Mouse (Mus musculus) brown adipose tissue, adult 24 weeks (tissue): ENCODE data around the gene Csf2rb2. TPM values are rescaled to one million over a fixed set of nuclear protein-coding genes. Genes with fewer than 3 reads are reported as not detected.
"Not testable (repeated sequence)": the region's sequence is repeated elsewhere in the genome, so short reads cannot be mapped to it uniquely, and the experiment has no call there.

ENCODE experiments used
- H3K27ac ChIP-seq: fragments of 200-500 bp; replicated peaks from 2 replicates; pipeline ENCODE4 v1.5.1; 2012; ENCODE audit warnings: low read depth, mild to moderate bottlenecking, low read length
- H3K4me1 ChIP-seq: fragments of 200-500 bp; 2 replicates; pipeline ENCODE4 v1.6.1; 2012; ENCODE audit warnings: low read length, mixed read lengths; ENCODE audit not compliant: control insufficient read depth, insufficient read depth, insufficient read length
- H3K4me3 ChIP-seq: fragments of 200-500 bp; 2 replicates; pipeline ENCODE4 v1.5.1; 2012; ENCODE audit warnings: low read depth, mild to moderate bottlenecking, low read length, moderate library complexity; ENCODE audit not compliant: insufficient read depth
- polyA plus RNA-seq: library from polyadenylated mRNA; stranded (reverse); fragments of >200 nt; gene quantifications from 2 replicates; pipeline ENCODE4 v1.2.4, GENCODE M21; 2012; ENCODE audit not compliant: missing spikeins, insufficient read depth, insufficient read length

Csf2rb2 gene
- polyA plus RNA-seq, 1 experiment: 0.67 TPM

- no peak overlapping the region for H3K4me3 ChIP-seq
- H3K4me1 ChIP-seq: peaks cover 6% of the 10 kb centered on the region
- H3K27ac ChIP-seq: no peak overlapping the region
These were observed 7.0 kb downstream of the Csf2rb2 start for GRCm38 (mm10) chr15:78298558-78298957.

DNA sequence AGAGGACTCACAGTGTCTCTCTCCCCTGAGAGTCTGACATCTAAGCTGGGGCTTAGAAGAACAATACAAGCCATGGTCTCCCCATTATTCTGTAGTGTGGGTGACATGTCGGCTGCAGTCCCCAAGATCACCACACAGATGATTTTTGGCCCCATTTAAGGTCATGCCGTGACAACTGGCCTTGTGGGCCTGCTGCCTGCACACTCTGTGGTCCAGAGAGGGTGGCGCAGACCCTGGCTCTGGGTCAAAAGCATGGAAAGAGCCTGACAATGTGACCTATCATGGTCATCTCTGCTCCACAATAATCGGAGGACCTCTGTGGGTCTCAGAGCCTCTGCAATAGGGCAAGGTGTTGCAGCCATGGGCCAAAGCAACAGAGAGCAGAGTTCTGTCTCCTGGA, 11.8 kb downstream of the Csf2rb2 start:
- Histone ChIP-seq H3K4me3 (no peak overlapping the region), H3K27ac (peak overlapping the region; percentile 41), H3K4me1 (peaks cover 11% of the 10 kb centered on the region)

DNA sequence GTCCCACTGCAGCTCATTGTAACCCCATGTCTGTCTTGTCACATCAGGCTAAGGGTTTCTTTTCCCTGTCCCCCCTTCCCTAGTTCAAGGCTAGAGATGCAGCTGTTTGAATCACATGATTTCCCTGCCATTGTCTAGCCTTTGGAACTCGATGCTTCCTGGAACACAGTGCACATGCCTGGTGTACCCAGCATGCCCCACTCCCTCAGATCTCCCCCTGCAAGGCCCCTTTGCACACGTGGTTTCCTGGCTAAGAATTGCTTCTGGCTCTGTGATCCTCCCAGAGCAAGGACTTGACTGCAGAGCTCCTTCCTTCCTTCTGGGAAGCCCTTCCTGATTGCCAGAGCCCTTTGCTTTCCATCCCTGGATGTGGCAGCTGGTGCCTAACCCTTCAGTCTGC, 12.3 kb downstream of the Csf2rb2 start:
- H3K27ac ChIP-seq: peak overlapping the region; percentile 57
- not testable (repeated sequence) for H3K4me3 ChIP-seq

DNA sequence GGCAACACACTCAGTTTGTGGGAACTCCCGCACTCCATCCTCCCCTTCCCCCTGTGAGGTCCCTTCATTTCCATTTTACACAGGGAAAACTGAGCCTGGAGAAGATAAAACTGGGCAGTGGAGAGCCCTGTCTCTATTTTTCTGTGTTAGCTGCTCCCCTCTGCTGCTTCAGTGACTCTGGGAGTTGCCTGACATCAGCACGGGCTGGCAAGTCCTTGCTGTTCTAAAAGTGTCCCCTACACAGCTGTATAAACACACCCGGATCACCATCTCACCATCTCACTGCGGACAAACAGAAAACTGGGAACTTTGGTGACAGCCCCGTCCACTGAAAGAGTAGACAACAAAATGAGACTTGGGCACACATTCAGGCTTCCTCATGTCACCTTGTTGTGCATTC, 15.7 kb downstream of the Csf2rb2 start:
- not testable (repeated sequence) for H3K27ac ChIP-seq, H3K4me3 ChIP-seq
- peaks cover 11% of the 10 kb centered on the region for H3K4me1 ChIP-seq

More for the DNA sequence above, 12.3 kb downstream of the Csf2rb2 start:
- H3K4me1 ChIP-seq: peaks cover 11% of the 10 kb centered on the region

DNA sequence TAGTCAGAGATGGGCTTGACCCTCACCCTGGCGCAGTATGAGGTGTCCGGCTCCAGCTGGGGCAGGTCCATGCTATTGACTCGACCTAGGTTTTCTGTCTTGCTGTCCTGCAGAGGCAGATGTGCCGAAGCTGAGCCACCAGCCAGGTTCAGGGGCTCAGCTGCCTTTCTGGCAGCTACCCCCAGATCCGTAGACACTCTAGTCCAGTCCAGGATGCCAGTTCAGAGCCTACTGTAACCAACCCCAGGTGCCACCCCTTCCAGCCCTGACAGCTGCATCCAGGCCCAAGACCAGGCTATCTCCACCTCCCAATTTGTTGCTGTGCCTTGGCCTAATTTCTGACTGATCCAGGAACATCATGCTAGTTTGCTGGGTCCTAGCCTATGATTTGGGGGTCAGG, 17.6 kb downstream of the Csf2rb2 start:
- no peak overlapping the region for H3K4me3 ChIP-seq
- H3K27ac ChIP-seq: no peak overlapping the region
- H3K4me1 ChIP-seq: peaks cover 5% of the 10 kb centered on the region; the same call in 1 of the 2 replicates

DNA sequence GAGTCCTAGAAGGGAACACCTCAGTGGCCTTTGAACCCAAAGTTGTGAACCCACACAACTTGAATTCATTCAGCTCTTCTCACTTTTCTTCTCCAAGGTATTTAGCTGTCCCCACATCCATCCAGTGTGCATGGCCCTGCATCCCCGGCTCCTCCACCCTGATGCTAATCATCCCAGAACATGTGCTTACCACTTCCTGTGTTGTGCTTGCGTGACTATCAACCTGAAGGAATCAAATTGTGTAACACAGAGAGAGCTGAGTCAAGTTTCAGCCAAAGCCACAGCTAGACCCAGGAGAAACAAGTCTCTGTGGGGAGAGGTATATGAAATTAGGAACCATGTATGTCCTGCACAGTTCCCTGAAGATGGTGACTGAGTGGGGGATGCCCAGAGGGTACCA, 27.2 kb downstream of the Csf2rb2 start:
- Histone ChIP-seq H3K4me3 (no peak overlapping the region), H3K27ac (no peak overlapping the region), H3K4me1 (peaks cover 16% of the 10 kb centered on the region)

DNA sequence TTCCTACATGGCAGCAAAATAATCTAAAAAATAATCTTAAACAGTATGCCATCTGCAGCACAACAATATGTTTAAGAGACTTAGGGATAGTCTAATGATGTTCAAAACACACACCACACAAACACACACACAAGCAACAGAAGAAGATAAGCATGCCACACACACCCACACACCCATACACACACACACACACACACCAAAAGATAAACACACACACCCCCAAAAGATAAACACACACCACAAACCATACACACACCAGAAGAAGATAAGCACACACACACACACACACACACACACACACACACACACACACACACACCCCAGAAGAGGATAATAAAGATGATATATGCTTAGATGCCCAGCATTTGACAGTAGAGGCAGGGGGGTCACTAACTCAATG, 34.3 kb downstream of the Csf2rb2 start:
- Histone ChIP-seq H3K4me1 (peaks cover 36% of the 10 kb centered on the region), H3K27ac (peak overlapping the region; percentile 73), H3K4me3 (no peak overlapping the region)

DNA sequence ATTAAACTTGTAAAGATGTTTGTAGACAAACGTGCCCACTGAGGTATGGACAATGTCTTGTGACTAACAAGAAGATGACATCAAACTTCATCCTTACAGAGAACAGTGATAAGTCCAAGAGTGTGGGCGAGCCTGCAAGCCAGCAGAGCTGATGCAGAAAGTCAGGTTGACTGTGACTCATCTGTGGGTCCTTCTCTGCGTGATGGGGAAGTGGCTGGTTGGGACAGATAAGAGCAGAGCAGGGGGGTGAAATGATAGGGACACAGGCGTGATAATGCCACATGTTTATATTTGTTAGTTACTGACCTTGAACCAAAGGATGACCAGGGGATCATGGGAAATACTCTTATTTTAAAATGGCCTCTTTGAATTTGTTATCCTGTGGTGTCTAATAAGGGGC, 37.7 kb downstream of the Csf2rb2 start:
- Histone ChIP-seq H3K27ac (peak overlapping the region; percentile 71), H3K4me3 (no peak overlapping the region), H3K4me1 (peaks cover 19% of the 10 kb centered on the region; the same call in 1 of the 2 replicates)

GRCm38 (mm10) chr15:78267441-78267840, 38.1 kb downstream of the Csf2rb2 start:
- no peak overlapping the region for H3K4me3 ChIP-seq

DNA sequence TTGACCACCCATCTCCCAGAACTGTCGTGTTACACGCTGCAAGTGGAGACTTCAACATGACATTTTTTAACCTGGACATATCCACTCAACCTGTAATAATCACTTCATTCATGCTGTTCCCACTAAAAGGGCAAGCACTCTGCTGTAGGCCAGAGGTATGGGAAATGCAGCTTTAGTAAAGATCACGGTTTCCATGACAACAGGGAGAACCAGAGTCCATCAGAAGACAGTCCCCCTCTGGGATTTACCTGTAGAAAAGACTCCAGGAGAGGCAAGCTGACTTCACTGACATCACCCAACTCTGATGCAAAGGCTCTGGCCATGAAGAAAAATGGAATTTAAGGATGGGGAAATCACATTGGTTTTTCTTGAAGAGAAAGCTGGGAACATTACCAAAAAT, 42.2 kb downstream of the Csf2rb2 start:
- Histone ChIP-seq H3K27ac (no peak overlapping the region), H3K4me3 (no peak overlapping the region), H3K4me1 (peaks cover 7% of the 10 kb centered on the region; the same call in 1 of the 2 replicates)

More at GRCm38 (mm10) chr15:78267441-78267840, 38.1 kb downstream of the Csf2rb2 start:
- Histone ChIP-seq H3K4me1 (peaks cover 19% of the 10 kb centered on the region; the same call in 1 of the 2 replicates), H3K27ac (peak overlapping the region; percentile 92)

DNA sequence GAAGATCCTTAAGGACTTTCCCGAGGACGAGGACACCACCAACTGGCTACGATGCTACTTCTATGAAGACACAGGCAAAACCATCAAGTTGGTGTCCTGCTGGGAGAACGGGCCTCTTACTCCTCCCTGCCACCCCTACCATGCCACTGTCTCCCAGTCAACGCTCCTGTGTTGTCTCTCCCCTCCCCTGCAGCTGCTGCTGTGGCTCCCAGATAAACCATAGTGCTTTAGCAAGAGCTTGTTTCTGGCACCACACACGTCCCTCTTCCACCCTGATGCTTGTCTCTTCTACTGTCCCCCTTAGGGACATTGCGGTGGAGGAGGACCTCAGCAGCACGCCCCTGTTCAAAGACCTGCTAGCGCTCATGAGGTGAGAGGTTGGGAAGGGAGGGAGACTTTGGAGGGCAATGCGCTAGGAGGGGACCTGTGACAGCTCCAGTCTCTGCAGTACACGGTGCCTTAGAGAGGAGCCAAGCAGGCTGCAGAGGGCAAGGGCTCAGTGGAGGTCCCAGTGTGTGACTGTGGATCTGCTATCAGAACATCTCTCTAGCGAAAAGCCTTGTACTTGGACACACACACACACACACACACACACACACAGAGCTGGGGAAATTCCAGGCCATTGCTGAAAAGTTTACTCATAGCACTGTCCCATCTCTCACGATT, 44.7 kb downstream of the Csf2rb2 start:
- no peak overlapping the region for H3K27ac ChIP-seq
- H3K4me3 ChIP-seq: no peak overlapping the region
- H3K4me1 ChIP-seq: no peaks in the 10 kb centered on the region; the same call in 1 of the 2 replicates

DNA sequence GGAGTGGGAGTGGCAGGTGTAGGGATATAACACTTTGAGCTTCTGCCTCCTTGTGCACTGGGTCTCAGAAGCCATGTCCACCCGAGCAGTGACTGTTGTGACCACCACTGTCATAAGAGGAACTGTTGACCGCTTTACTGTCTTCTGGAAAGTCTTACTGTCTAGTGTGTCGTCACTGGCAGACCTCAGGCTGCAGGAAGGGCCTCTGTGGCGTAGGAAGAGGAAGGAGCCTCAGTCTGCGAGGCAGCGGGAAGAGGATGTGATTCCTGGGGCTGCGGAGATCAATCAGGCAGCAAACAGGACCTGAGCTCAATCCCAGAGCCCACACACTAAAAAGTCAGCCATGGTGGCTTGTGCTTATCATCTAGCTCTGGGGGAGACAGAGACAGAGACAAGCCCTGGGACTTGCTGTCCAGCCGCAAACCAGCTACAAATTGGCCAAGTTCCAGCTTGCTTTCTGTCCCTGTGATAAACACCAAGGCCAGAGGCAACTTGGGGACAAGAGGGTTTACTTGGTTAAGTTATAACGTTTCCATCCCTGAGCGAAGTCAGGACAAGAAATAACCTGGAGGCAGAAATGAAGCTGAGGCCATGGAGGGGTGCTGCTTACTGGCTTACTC, 47.2 kb downstream of the Csf2rb2 start:
- H3K4me1 ChIP-seq: no peaks in the 10 kb centered on the region; the same call in 1 of the 2 replicates
- peak overlapping the region; percentile 93 for H3K27ac ChIP-seq
- H3K4me3 ChIP-seq: no peak overlapping the region

GRCm38 (mm10) chr15:78257326-78258050, 48.0 kb downstream of the Csf2rb2 start:
- Histone ChIP-seq H3K27ac (peak overlapping the region; percentile 93), H3K4me1 (no peaks in the 10 kb centered on the region; the same call in 1 of the 2 replicates), H3K4me3 (no peak overlapping the region)

DNA sequence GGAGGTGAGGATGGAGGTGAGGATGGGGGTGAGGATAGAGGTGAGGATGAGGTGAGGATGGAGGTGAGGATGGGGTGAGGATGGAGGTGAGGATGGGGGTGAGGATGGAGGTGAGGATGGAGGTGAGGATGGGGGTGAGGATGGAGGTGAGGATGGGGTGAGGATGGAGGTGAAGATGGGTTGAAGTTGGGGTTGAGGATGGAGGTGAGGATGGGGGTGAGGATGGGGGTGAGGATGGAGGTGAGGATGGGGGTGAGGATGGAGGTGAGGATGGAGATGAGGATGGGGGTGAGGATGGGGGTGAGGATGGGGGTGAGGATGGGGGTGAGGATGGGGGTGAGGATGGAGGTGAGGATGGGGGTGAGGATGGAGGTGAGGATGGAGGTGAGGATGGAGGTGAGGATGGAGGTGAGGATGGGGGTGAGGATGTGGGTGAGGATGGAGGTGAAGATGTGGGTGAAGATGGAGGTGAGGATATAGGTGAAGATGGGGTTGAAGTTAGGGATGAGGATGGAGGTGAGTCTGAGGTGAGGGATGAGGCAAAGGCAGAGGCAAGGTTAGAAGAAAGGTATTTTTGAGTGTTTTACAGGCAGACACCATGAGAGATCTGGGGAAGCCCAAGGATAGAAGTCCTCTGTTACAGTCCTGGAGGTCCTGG, 48.8 kb downstream of the Csf2rb2 start:
- not testable (repeated sequence) for H3K4me3 ChIP-seq, H3K4me1 ChIP-seq
- H3K27ac ChIP-seq: 0 out of 2 replicates have a peak overlapping the region, but pooled peaks have one; percentile 15

DNA sequence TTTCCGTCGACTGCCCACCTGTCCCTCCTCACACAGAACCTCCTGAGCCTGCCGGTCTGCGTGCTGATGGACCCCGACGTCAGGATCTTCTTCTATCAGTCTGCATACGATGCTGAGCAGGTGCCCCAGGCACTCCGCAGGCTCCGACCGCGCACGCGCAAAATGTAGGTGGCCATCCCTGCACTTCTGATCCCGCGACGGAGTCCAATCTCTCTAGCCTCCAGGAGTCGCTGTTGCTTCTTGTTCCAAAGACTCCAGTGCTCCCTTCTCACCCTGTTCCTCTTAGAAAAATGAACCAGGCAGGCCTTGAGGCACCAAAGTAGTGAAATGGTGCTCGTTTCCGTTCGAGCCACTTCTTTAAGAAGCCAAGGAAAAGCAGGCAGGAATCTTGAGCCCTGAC, 50.8 kb downstream of the Csf2rb2 start:
- H3K4me3 ChIP-seq: no peak overlapping the region
- H3K27ac ChIP-seq: no peak overlapping the region

More for the DNA sequence above, 50.8 kb downstream of the Csf2rb2 start:
- no peaks in the 10 kb centered on the region; the same call in 1 of the 2 replicates for H3K4me1 ChIP-seq
